Mouse (Mus musculus): ENCODE data around the gene Fam20b.
"Not testable (repeated sequence)": the region's sequence is repeated elsewhere in the genome, so short reads cannot be mapped to it uniquely, and the experiment has no call there.

Gene Fam20b

DNA sequence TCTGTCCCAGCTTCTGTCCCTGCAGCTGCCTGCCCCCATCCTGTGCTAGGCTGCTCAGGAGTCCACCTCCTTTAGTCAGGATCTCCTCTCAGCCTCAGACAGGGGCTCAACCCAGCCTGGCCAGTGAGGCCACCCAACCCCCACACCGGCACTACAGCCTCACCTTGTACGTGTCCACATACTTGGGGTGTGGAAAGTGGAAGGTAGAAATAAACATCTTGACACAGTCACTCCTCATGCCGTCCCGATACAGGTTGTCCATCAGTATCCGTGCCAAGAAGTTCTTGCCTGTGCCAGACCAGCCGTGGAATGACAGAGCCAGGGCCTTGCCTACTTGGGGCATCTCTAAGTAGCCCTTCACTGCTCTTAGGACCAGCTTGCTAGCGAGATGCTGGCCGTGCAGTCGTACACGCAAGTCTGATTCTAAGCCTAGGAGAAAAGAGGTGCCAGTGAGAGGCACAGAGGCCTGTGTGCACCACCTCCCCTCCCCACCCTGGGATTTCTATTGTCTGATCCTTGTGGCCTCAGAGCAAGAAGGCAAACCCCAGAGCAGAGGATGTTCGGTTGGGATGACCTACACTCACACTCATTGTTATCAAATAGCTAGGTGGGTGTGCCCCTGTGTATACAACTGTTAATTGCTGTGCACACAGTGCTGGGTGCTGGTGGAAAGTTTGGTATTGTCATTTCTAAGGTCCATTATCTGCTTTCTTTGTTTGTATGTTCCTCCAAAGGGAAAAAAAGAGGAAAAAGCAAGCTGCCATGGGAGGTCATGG is 49.5 kb downstream of the Fam20b start:
- DNase-seq, result no peak

DNA sequence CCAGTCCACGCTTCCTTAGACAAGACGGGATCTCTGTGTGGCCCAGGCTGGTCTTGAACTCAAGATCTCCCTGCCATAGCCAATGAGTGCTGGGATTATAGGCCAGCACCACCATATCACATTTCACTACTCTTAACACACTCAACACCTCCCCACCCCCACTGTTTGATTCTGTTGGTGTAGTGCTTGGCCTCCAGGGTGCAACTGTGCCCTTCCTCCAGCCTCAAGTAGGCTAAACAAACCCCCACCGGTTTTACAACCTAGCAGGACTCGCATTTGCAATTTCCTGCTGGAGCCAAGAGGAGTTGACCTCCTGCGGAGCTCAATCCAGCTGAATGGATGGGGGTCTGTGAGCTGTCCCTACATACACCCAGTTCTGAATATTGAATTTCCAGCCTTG is 50.3 kb downstream of the Fam20b start:
- no peak for DNase-seq

DNA sequence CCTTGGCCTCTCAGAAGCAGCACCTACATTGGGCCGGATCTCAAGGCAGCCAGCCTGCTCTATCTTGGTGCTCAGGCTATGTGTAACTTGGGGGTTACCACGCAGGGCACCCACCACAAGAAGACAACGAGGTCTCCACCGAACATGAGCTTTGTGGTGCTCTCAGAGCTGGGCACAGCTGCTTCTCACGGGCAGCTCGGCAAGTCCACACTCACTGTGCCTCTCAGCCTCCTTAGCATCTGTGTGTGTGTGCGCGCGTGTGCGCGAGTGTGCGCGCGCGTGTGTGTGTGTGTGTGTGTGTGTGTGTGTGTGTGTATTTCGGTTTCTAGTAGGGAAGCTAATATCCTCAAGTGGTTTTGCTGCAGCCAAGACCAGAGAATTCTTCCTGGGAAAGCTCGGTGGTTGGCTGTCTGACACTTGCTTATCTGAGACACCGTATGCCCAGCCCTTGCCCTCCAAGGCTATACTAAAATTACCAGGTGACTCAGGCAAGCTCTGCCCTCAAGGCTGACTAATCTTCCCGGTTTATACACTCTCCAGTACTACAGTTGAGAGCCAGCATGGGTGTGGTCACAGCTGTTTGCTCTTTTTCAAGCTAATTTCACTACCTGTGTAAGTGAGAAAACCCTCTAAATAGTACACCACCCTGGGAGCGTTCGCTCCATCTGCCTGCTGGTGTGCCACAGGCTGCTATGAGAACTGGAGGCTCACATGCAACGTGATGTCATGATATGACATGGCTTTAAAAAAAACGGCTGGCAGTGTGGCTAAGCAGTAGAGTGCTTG is 51.6 kb downstream of the Fam20b start:
- no peak for DNase-seq

DNA sequence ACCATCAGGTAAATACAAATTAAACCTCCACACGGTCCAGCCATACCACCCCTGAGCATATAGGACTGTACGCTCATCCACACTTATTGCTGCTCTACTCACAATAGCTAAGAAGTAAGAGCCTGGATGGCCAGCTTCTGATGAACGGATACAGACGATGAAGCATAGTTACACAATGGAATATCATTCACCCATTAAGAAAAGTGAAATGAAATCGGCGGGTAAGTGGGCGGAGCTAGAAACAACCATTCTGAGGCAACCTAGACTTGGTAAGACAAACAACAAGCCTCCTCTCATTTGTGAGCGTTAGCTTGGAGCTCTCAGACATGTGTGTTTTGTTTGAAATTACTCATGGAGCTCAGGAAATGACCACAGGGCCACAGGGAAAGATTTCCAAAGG is 53.1 kb downstream of the Fam20b start:
- no peak for DNase-seq

DNA sequence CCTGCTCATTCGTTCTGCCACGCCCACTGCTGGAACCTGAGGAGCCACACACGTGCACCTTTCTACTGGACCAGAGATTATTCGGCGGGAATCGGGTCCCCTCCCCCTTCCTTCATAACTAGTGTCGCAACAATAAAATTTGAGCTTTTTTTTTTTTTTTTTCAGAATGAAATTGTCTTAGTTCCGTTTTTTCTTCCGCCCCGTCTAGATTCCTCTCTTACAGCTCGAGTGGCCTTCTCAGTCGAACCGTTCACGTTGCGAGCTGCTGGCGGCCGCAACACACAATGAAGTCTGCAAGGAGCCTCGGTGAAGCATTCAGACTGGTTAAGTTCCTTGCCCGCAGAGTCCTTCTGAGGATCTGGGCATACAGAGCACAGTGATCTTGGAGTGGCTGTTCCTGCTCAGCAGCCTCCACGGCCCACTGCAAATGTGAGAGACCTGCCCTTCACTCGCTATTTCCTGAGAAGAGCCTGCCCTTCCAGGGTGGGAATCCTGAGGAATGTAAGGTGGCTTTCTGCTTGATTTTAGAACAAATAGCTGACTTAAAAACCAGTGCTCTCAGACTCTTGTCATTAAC is 58.1 kb downstream of the Fam20b start:
- not testable (repeated sequence) for DNase-seq

DNA sequence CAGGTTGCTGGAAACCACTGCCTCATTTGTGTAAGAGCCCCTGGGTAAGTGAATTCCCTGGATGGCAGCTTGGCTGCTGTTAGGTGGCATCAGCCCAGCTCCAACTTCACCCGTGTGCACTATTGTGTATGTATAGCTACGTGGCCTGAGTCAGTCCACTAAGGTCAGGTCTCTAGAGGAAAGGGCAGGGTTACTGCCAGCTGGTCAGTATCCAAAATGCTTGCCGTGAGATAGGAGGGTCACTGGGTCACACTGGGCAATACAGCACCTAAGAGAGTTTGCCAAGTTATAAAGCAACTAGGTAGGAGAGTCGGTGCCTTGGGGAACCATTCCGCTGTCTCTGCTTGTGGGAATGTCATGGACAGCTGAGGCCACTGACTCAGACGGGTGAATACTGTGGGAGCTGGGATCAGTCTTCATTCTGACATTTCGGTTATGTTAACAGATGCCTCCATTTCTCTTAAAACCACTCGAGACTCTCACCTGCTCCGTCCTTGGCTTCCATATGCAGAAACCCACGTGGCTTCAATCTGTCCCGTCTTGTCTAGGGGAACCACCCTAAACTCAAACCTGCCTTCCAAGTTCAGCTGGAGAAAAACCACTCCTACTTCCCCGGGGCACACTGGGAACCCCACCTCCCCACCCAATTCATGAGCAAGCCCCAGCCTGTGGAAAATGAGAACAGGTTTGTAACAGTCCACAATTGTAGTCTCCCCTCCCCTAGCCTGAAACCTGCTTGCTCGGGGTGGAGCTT is 58.8 kb downstream of the Fam20b start:
- no peak for DNase-seq

DNA sequence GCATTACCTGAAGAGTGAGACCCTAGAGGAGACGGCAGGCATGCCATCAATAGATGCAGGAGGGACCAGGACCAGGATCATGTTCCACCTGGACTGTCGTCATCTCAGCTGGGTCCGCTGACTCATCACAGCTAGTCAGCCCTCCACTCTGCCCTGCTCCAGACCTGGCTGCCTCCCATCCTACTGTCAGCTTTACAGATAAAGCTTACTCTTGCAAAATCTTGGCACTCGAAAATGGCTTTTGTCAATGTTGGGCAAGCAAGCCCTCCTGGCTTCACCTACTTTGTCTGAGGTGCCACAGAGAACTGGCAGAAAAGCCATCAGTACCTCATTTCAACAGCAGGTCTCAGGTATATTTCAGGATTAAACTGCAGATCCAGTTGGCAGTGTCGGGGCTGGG is 60.2 kb downstream of the Fam20b start:
- peak; percentile 67 to 69 for DNase-seq

DNA sequence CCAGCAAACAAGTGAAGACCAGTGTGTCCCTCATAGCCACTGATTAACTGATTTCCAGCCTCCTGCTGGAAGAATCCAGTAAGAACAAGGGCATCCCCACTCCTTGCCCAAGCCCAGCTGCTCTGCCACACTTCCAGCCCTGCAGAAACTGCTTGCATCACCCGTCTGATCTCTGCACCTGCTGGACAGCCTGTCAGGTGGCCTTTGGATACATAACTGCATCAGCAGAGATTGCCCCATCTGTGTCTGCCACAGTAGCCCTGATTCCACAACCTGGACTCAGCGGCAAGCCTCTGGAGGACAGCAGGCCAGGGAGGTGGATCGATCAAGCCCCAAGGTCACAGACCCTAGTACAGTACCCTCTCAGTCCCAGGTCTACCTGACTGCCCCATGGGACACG is 61.4 kb downstream of the Fam20b start:
- DNase-seq, result no peak

DNA sequence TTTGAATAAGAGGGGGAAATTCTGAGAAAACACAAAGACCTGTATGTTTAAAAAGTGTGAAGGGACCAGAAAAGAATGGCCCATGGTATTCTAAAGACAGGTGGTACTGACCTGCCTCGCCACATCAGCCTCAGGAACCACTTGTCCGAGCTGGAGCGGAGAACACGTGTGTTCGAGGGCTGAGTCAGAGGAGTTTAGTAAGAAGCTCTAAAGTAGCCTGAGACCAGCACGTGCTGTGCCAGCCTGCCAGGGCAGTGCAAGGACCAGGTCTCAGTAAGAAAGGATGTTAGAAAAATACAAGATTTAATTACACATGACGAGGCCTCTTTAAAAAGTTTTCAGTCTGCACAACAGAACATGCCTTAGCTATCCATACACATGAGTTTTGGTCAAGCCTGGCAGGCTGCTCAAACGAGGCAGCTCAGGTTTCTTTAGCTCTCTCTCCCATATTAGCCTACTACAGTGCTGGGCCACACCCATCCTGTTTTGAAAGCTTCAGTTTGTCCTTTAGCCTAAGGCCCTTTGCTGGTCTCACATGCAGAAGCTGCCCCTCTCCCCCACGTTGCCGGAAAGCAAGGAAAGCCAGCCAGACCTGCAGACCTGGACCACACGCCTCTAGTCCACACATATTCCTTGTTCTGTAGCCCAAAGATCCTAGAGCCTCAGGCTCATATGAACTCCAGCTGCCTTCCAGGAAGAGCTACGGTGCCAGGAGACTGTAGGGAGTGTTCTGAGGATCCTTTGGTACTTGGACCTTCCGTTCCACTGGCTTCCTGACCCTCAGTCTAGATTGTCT is 64.0 kb downstream of the Fam20b start:
- no peak for DNase-seq

DNA sequence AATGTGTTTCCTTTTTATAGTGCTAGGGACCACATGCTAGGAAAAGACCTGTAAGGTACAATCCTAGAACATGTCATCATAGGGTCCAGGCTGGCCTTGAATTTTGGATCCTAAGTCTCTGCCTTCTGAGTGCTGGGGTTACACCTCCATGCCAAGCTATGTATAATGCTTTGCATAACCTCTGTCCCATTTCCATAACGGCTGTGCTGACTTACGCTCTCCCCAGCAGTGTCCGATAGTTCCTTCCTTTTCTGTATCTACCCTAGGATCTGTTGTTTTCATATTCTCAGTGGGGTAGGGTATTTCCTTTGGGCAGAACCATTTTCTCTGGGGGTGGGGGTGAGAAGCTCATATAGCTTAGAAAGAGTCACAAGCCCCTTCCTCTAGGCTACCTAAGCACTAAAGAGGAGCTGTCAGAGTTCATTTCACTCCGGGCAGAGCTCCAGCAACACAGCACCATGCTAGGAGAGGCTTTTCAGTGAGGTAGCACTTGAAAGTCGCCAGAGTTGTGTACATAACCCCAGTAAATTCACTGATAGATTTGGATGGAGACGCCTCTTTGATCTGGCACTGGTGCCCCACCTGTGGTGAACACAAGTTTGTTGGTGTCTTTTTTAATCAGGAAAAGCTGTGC is 66.6 kb downstream of the Fam20b start:
- DNase-seq, result no peak

DNA sequence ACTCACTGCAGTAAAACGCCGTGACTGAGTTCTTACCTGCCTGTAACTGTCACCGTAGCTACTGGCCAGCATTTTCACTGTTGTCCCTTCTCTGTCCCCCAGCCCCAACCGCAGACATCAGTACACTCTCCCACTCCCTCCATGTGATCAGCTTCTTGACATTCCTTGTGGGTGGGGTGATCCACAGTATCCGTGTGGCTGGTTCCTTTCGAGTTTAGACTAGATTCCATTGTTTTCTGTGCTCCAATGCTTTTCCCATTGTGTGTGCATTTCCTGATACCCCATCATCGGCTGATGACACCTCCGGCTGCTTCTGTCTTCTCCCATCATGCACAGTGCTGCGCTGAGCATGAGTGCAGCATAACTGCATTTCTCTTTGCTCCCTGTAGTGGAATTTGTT is 68.3 kb downstream of the Fam20b start:
- no peak for DNase-seq

DNA sequence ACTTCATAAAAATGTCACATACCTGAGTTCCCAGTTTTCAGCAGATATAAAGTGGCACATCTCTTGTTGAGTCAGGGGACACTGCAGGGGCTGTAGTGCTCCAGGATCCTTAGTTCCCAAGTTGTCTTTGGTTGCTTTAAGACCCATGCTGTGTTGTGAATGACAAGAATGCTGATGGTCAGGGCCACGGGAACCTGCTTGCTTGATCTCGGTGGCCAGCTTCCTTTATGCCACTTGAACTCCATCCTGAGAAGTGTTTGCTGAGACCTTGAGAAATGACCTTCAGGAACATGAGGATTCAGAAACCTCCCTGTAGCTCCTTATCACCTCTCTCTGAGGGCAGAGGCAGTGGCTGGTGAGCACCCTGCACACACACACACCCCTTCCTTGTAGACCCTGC is 70.2 kb downstream of the Fam20b start:
- DNase-seq, result no peak

DNA sequence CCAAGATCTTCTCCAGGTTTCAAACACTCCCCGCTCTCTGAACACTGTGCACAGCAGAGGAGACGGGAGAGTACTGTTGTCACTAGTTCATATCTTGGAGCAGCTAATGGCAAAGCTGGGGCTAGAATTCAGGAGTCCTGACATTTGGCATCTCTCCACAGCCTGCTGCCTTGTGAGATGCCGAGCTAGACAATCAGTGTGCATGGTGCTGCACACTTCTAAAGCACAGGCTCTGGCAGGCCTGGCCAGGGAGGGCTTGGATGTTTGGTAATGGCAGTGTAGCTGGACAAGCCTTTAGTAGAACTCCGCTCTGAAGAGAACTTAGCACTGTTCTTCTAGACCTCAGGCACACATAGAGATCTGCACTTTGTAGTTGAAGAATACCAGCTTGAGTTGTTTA is 72.9 kb downstream of the Fam20b start:
- peak; percentile 35 to 43 for DNase-seq

DNA sequence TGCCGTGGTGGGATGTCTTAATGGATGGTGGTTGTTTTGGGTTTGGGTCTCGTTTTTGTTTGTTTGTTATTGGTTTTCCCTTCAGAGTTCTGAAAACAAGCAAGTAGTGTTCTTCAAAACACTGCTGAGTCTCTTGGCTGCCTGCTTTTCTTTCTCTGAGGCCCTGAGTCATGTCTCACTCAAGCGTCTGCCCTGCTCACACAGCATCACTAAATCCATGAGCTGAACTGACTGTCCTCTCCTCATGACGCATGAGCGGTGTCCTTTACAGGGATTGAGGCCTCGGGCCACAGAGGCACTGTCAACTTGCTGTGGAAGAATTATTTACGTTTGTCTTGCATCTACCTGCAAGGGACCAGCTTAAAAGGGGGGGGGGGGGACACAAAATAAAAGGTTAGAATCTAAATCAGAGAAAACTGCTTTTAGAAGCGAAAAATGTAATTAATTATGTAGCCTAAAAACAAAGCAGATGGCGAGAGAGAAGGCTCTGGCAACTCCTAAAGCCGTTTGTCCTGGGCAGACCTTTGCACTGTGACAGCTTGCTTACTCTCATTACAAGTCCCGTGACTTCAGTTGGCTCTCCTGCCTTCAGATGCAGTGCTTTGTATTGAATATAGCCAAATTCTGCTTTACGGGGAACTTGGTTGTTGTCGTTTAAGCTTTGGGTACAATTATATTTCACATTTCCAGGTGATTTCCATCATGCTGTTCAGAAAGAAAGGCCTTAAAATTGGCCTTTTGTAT is 73.9 kb downstream of the Fam20b start:
- peak; percentile 45 to 62 for DNase-seq

DNA sequence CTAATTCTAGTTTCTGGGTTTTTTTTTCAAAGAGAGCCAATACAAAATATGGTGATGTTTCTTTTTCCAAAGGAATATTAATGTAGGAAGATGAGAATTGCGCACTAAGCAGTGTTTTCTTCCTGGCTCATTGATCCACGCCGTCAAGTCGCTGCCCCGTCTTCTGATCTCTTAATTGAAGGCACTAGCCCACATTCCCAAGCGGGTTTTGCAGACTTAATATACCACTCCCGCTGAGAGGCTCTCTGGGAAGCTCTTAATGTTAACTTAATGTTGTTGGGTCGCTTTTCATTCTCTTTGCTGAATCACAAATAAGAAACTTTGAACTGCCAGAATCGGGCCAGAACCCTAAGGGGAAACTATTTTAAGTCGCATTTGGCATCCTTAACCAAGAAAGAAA is 74.8 kb downstream of the Fam20b start:
- DNase-seq, result no peak

DNA sequence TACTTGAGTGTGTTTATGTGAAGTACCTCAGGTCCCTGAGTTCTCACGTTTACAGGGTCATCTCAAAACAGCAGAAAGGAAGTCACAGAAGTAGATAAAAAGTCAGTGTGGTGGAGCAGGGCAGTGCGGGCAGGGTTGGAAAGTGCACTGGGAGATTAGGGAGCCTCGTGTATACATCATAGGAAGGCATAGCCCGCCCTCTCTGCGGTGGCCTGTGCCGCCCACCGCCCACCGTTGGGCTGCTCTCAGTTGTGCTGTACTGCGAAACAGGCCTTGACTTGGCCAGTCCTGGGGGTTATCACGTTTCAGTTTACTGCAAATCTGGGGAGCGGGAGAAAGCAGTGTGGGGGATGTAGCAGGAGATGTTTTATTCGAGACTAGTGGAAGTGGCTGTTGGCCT is 76.1 kb downstream of the Fam20b start:
- no peak for DNase-seq

DNA sequence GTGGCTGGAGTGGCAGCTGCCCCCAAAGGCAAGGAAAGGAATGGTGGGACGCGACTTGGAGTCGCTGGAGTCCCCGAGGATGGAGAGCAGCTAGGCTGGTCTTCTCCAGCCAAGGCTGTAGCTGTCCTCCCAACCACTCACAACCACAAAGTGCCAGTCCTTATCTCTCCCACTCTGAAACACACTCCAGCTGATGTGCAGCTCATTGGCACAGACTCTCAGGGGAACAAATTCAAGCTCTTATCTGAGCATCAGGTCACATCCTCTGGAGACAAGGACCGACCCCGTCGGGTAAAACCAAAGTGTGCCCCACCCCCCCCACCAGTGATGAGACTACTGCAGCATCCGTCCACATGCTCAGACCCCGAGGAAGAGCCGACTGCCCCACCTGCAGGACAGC is 77.1 kb downstream of the Fam20b start:
- DNase-seq, result no peak

DNA sequence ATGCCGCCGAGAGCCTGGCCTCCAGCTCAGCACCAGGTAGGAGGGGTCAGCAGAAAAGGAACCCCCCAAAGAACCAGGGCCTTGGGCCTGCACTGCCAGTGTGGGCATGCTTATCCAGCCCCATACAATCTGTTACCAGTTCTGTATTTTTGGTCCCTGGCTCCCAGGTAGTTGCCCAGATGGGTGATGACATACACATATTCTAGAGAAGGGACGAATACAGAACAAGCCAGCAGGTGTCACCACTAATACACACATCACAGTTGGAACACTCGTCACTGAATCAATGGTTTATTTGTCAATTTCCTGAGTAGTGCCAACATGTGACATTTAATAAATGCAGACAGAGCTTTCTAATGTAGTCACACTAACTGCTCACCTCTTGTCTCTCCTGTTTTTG is 78.3 kb downstream of the Fam20b start:
- peak in 1 of 2 experiments; percentile 48 for DNase-seq

DNA sequence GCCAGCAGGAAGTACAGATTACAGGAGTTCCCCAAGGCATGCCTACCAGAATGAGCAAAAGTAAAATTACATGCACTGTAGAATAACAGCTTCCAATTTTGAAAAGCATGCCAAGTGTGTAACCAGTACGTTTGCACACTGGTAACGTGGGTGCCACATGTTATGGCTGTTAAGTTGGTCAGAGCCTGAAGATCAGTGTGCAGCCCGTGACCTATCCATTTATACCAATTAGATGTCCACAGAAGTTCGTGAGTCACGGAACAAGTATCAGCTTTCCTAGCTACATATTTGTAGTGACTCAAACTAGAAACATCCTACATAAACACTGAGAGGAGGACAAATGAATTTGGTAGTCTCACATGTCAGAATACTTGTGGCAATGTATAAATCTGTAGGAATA is 79.4 kb downstream of the Fam20b start:
- DNase-seq, result no peak

DNA sequence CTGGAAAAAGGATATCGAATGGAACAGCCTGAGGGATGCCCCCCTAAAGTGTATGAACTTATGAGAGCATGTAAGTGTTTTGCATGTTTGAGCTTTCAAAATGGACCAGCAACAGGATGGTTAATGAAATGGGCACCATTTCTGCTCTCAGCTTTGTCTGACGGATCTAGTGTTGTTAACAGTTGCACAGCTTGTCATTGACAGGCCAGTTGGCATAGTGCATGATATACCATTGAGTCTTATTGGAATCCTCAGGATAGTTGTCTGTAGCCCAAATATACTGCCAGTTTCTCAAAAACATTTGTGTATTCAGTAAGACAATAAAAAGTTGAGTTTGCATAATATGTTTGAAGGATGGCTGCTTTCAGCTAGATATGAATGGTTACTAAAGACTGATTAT is 83.7 kb downstream of the Fam20b start:
- DNase-seq, result no peak

DNA sequence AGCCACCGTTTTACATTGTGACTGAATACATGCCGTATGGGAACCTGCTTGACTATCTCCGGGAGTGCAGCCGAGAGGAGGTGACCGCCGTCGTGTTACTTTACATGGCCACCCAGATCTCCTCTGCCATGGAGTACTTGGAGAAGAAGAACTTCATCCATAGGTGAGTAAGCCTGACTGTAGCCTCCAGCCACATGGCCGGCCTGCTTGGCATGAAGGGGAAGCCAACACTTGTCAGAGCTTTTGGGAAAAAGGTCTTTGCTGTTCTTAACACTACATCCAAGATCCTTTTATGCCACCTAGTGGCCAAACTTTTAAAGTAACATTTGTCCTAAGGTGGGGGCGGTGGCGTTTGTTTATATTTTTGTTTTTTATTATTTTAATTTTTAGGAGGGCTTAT is 85.8 kb downstream of the Fam20b start:
- peak; percentile 44 to 49 for DNase-seq

All from cerebellum, postnatal 36 days (tissue).